Mouse (Mus musculus) midbrain, embryonic 14.5 days (tissue): ENCODE results near the gene Macrod2. TPM values are rescaled to one million over a fixed set of nuclear protein-coding genes. Genes with fewer than 3 reads are reported as not detected.

Experiments used
- ATAC-seq: fragments of 200-750 bp; cut with Nextera tagmentation; 2 replicates; pipeline ENCODE4 v1.8.0; 2017; ENCODE audit warnings: moderate number of reproducible peaks, moderate library complexity; ENCODE audit not compliant: low FRiP score, low TSS enrichment
- DNase-seq: peaks from one replicate; pipeline ENCODE4 v3.0.0-alpha.2; 2015
- H3K27ac ChIP-seq: fragments of 300-500 bp; sonication (generic); replicated peaks from 2 replicates; pipeline ENCODE4 v1.5.1; 2014; ENCODE audit warnings: mild to moderate bottlenecking, low read depth, low read length, moderate library complexity
- H3K27me3 ChIP-seq: fragments of 300-500 bp; sonication (generic); 2 replicates; pipeline ENCODE4 v1.6.1; 2014; ENCODE audit warnings: low read length, control low read depth, mixed read lengths; ENCODE audit not compliant: control insufficient read depth, insufficient read depth
- H3K36me3 ChIP-seq: fragments of 300-500 bp; sonication (generic); 2 replicates; pipeline ENCODE4 v1.6.1; 2014; ENCODE audit warnings: low read length, control low read depth; ENCODE audit not compliant: control insufficient read depth, insufficient read depth
- H3K4me1 ChIP-seq: fragments of 300-500 bp; sonication (generic); 2 replicates; pipeline ENCODE4 v1.6.1; 2014; ENCODE audit warnings: mild to moderate bottlenecking, antibody characterized with exemption, low read length, control low read depth; ENCODE audit not compliant: control insufficient read depth, insufficient read depth
- H3K4me2 ChIP-seq: fragments of 300-500 bp; sonication (generic); 2 replicates; pipeline ENCODE4 v1.6.1; 2014; ENCODE audit warnings: mild to moderate bottlenecking, low read length, moderate library complexity
- H3K4me3 ChIP-seq: fragments of 300-500 bp; sonication (generic); replicated peaks from 2 replicates; pipeline ENCODE4 v1.5.1; 2014; ENCODE audit warnings: low read depth, low read length
- H3K9ac ChIP-seq: fragments of 300-500 bp; sonication (generic); replicated peaks from 2 replicates; pipeline ENCODE4 v1.6.1; 2014; ENCODE audit warnings: mild to moderate bottlenecking, low read length, moderate library complexity
- H3K9me3 ChIP-seq: fragments of 300-500 bp; sonication (generic); 2 replicates; pipeline ENCODE4 v1.6.1; 2016; ENCODE audit warnings: low read length, control low read depth, mixed read lengths; ENCODE audit not compliant: control insufficient read depth
- WGBS: fragments of 180-500 bp; shearing (Covaris S2); extraction: QIAGEN DNeasy Blood & Tissue Kit; methylation state at CpG from one replicate; pipeline ENCODE4 v1.1.7; 2014; 5-methylcytosine and 5-hydroxymethylcytosine counted together
- polyA plus RNA-seq: library from polyadenylated mRNA; unstranded; fragments of >200 nt; fragmentation: Nextera tagmentation; extraction: Ambion mirVana; gene quantifications from 2 replicates; pipeline ENCODE4 v1.2.1, GENCODE M21; 2014

Gene Macrod2
- polyA plus RNA-seq, 1 experiment from 2014 or later: 61.4 TPM

DNA sequence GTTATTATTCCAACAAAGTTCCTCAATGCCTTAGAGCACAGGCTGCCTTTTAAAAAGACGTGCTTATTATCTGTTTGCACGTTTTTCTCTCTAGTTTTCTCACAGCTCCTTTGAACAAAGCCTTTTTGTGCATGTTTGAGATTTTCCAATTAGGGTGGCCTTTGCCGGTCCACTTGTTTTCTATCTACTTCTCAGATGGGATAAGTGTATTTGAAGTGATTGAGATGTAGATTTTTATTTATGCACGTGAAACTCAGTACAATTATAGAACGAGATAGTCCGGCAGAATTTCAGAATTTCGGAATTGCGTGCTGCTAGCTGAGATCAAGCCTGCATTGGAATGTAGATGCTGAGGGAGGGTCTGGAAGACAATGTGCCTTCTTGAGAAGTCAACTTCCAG, 138.5 kb downstream of the Macrod2 start:
- DNase-seq (peak; percentile 31), ATAC-seq (no peak)
- Histone ChIP-seq H3K4me1 (0 out of 2 replicates have a peak, but pooled peaks cover 6% of the 10 kb centered on the region), H3K9ac (no peak overlapping the region), H3K4me3 (no peak overlapping the region), H3K9me3 (no peaks in the 10 kb centered on the region), H3K4me2 (peak overlapping the region; percentile 27), H3K27ac (no peak overlapping the region), H3K27me3 (no peaks in the 10 kb centered on the region), H3K36me3 (no peaks in the 10 kb centered on the region)
- WGBS: 26% methylated on average over 8 of the region's 8 CpGs

DNA sequence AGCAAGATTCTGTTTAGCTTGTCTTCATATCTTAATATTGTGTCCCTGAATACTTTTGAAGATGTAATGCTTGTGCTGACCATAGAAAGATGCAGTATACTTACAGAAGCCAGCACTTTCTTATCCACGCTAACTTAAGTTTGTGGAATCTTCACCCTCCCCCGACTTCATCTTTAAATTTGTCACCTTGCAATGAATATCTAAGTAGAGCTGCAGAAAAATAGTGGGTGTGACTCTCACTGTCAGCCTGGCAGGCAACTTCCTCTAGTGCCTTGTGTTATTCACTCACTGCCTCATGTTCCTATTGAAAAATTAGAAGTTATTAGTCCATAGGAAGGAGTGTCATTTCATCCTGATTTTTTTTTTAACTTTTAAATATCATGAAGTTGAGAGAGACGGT, 139.5 kb downstream of the Macrod2 start:
- Histone ChIP-seq H3K27ac (no peak overlapping the region), H3K36me3 (no peaks in the 10 kb centered on the region), H3K9me3 (no peaks in the 10 kb centered on the region), H3K4me2 (no peak overlapping the region), H3K27me3 (no peaks in the 10 kb centered on the region), H3K9ac (no peak overlapping the region), H3K4me3 (no peak overlapping the region), H3K4me1 (0 out of 2 replicates have a peak, but pooled peaks cover 6% of the 10 kb centered on the region)
- 89% methylated on average over 3 of the region's 3 CpGs for WGBS
- DNase-seq: no peak
- no peak for ATAC-seq

DNA sequence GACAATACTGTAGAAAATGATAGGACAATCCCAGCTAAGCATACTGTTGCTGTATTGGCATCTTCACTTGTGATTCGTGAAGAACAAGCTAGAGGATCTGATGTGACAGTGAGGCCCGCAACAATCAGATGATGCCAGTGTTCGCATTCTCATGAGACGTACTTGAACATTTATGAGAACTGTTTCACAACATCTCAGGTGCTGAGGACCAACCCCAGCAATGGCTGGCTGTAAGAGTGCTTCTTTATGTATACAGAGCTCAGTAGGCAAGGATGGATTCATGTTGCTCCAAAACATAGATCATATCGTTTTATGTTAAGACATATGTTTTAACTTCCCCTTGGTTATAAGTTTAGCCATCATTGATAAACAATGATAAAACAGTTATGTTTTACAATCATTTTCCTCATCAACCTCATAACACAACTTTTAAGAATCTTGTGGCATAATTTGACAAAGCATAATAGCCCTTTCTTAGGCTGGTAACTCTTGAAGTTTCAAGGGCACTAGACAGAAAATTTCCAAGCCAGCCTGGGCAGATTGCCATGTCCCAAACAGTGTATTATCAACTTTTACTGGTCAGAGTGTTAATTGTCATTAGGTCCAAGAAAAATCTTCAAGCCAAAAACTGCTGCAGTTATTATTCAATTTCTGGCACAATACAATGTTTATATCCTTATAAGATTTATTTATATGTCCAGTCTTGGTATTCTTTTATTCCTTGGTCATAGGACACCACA, 140.9 kb downstream of the Macrod2 start:
- no peaks in the 10 kb centered on the region for H3K36me3 ChIP-seq
- H3K4me1 ChIP-seq: 0 out of 2 replicates have a peak, but pooled peaks cover 6% of the 10 kb centered on the region
- DNase-seq (no peak), ATAC-seq (no peak)
- H3K4me3 ChIP-seq: no peak overlapping the region
- WGBS: 94% methylated on average over 5 of the region's 5 CpGs
- H3K9ac ChIP-seq: no peak overlapping the region
- H3K4me2 ChIP-seq: no peak overlapping the region
- H3K9me3 ChIP-seq: no peaks in the 10 kb centered on the region
- no peaks in the 10 kb centered on the region for H3K27me3 ChIP-seq
- H3K27ac ChIP-seq: no peak overlapping the region

DNA sequence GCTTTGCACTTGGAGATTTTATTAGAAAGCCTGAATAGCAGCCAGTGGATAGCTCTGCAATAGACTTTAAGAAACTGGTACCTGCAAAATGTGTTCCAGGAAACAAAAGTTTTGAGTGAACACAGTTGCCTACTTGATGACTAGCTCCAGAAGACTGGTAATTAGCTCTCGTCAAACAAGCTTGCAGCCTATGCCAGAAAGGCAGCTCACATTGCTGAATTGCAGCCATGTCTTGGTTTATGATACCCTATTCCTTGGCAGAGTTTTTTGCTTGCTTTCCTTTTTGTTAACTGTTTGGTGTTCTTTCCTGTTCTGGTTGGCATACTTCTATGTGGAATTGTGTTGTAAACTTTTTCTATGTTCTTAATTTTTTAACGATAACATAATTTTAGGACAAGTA, 154.2 kb downstream of the Macrod2 start:
- Histone ChIP-seq H3K36me3 (no peaks in the 10 kb centered on the region), H3K27me3 (no peaks in the 10 kb centered on the region), H3K4me2 (no peak overlapping the region), H3K9ac (no peak overlapping the region), H3K9me3 (no peaks in the 10 kb centered on the region), H3K4me3 (no peak overlapping the region), H3K27ac (no peak overlapping the region), H3K4me1 (no peaks in the 10 kb centered on the region)
- WGBS: 92% methylated on average over 2 of the region's 2 CpGs
- ATAC-seq (no peak), DNase-seq (no peak)

DNA sequence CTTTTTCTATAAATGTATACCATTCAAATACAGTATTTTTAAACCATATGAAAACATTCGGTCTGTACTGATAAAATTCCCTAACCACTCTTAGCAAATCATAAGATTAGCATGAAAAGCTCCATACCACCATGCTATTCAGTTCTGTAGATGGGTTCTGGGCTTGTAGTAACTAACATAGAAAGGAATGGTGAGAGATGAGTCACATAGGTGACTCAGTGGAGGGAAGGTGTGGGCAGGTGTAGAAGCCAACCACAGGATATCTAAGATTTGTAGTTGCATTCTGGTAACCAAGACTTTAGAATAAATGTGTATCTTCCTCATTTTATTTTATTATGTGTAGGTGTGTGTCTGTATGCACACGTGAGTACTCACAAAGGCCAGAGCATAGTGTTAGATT, 166.3 kb downstream of the Macrod2 start:
- Histone ChIP-seq H3K4me2 (no peak overlapping the region), H3K27me3 (no peaks in the 10 kb centered on the region), H3K9me3 (no peaks in the 10 kb centered on the region), H3K4me3 (no peak overlapping the region), H3K36me3 (no peaks in the 10 kb centered on the region), H3K27ac (no peak overlapping the region), H3K4me1 (no peaks in the 10 kb centered on the region), H3K9ac (no peak overlapping the region)
- 86% methylated on average over 2 of the region's 2 CpGs for WGBS
- ATAC-seq: no peak
- DNase-seq: no peak

DNA sequence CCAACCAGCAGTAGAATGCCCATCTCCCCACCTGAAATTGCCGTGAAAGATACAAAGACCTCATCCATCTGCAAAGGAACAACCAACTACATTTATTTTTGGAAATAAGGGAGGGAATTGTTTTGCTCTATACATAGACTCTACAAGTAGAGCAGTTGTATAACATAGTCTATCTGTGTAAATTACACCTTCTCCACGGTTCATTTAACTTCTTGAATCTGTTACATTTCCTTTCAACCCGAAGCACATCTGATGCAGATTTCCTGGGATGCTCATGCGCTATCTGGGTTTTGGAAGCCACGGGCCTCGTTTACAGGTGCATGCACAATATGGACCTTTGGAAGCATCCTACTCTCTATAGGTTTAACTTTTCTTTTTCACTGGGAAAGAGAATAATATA, 175.8 kb downstream of the Macrod2 start:
- DNase-seq (no peak), ATAC-seq (no peak)
- Histone ChIP-seq H3K9ac (no peak overlapping the region), H3K4me3 (no peak overlapping the region), H3K4me1 (no peaks in the 10 kb centered on the region), H3K9me3 (no peaks in the 10 kb centered on the region), H3K27me3 (no peaks in the 10 kb centered on the region), H3K4me2 (no peak overlapping the region), H3K27ac (no peak overlapping the region), H3K36me3 (no peaks in the 10 kb centered on the region)
- 86% methylated on average over 6 of the region's 6 CpGs for WGBS

DNA sequence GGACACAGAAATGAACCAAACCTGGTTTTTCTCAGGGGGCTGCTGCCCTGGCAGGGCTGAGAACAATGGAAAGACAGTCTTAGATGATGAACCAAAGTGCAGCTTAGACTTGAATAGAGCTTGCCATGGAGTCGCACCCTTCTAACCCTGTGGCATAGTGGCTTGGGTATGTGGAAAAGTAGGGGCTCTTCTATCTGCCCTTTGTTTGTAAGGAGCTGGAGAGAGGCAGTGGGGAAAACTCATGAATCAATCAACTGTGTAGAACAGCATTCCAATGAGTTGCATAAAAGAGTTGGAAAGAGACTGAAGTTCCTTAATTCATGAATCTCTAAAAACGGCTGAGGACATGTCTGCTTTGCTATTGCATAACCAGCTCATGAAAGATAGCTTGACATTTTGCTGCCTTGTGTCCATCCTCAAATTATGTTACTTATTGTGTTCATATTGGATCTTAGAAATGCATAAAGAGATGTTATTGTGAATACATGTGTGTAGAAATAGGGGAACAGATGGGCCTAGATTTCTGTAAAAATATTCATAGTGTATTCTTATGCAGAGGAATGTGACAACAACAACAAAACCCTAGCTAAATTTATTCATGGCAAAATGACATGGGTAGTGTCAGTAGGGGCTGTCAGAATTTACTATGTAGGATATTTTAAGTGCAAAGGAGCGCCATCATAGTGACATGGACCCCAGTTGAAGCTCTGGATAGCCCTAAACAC, 197.6 kb downstream of the Macrod2 start:
- Histone ChIP-seq H3K27me3 (no peaks in the 10 kb centered on the region), H3K27ac (no peak overlapping the region), H3K9me3 (no peaks in the 10 kb centered on the region), H3K4me3 (no peak overlapping the region), H3K4me2 (no peak overlapping the region), H3K36me3 (no peaks in the 10 kb centered on the region), H3K9ac (no peak overlapping the region), H3K4me1 (0 out of 2 replicates have a peak, but pooled peaks cover 2% of the 10 kb centered on the region)
- WGBS: 64% methylated on average over 3 of the region's 3 CpGs
- ATAC-seq: no peak
- no peak for DNase-seq

DNA sequence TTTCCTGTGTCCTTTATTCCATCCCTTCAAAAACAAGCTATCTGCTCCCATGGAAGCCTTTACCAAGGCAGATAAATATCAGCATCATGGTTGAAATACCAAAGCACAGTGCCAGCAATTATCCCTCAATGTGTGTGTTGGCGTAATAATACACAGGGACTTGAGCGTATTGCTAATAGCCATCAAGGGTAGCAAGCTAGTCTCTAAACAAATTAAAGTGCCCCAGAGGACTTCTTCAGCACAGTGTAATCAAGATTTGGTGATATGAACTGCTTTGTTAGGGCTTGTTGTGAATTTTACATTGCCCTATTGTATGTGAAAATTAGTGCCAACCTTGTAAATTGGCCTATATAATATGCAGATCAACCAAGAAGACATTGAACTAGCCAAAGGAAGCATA, 201.8 kb downstream of the Macrod2 start:
- no peaks in the 10 kb centered on the region for H3K27me3 ChIP-seq

DNA sequence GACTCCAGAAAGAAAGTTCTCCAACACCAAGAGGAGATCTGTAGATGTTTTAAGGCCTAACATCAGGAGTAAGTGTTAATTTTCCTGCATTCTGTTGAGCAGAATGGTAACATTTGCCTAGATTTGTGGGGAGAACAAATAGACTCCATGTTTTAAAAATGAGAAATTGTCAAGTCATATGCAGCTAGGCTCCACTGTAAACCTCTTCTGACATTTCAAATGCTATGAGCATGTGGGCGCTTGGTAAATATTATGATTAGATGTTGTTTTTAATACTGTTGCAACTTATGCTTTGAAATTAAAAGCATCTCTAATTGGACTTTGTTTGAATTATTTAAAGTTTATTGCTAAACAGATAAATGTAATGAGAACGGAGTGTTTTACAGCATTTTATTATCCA, 220.3 kb downstream of the Macrod2 start:
- DNase-seq (no peak), ATAC-seq (no peak)
- no peak overlapping the region for H3K4me3 ChIP-seq
- 97% methylated on average over 2 of the region's 2 CpGs for WGBS
- H3K4me1 ChIP-seq: no peaks in the 10 kb centered on the region
- H3K4me2 ChIP-seq: no peak overlapping the region
- H3K27me3 ChIP-seq: no peaks in the 10 kb centered on the region
- no peaks in the 10 kb centered on the region for H3K9me3 ChIP-seq
- H3K36me3 ChIP-seq: no peaks in the 10 kb centered on the region
- no peak overlapping the region for H3K9ac ChIP-seq
- H3K27ac ChIP-seq: no peak overlapping the region

More for the DNA sequence above, 201.8 kb downstream of the Macrod2 start:
- ATAC-seq (no peak), DNase-seq (no peak)
- Histone ChIP-seq H3K4me1 (0 out of 2 replicates have a peak, but pooled peaks cover 2% of the 10 kb centered on the region), H3K9me3 (no peaks in the 10 kb centered on the region), H3K4me3 (no peak overlapping the region), H3K4me2 (no peak overlapping the region), H3K9ac (no peak overlapping the region), H3K36me3 (no peaks in the 10 kb centered on the region), H3K27ac (no peak overlapping the region)
- WGBS: 88% methylated on average over 2 of the region's 2 CpGs
